Mouse (Mus musculus): ENCODE measurements around the gene Trio. TPM values are rescaled to one million over a fixed set of nuclear protein-coding genes. Genes with fewer than 3 reads are reported as not detected.

Trio gene
- 25.3 and 25.5 TPM in 2 replicates for polyA plus RNA-seq (2016; fragmentation: Nextera tagmentation; extraction: Ambion mirVana)

DNA sequence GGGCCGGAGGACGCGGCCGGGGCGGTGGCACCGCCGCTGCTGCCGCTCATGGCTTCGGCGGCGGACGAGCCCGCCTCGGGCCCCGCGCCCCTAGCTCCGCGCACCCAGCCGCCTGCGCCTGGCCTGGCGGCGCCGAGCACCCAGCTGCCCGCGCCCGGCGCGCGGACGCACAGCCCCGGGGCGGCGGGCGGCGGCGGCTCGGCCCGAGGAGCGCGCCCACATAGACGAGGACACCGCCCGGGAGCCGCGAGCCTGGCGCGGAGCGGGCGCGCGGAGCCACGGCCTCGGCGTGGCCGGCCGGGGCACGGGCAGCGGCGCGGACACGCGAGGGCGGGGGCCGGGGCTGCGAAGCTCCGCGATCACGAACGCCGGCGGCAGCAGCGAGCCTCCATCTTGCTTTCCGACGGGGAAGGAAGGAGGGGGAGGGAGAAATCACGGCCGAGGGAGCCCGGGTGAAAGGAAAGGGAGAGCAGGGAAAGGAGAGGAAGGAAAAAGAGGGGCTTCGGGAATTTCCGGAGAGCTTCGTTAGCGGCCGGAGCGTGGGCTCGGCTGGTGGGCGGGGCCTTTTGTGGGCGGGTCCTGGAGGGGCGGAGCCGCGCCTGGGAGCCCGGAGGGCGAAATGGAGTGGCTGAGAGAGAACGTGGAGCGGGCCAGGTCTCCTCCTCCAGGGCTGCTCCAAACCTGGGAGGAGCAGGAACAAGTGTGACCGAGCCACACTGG is at the start of gene Trio:
Gene Trio, minus strand, starts transcription at position 402 of the 720 bp plus-strand sequence.
- DNase-seq (ENCODE audit: low spot score), result peak; percentile 99
- peaks cover 13% of the 10 kb centered on the region for H3K27me3 ChIP-seq (ENCODE audit: insufficient read depth, poor library complexity, severe bottlenecking)
- no peaks in the 10 kb centered on the region for H3K36me3 ChIP-seq
- WGBS, result 3% methylated on average over 94 of the region's 94 CpGs
- H3K4me1 ChIP-seq (replicated peaks), result peaks cover 44% of the 10 kb centered on the region
- no peaks in the 10 kb centered on the region for H3K9me3 ChIP-seq
- H3K4me3 ChIP-seq, result peak within 1 kb of the TSS; percentile 98
- H3K27ac ChIP-seq, result peak within 1 kb of the TSS; percentile 95

- H3K4me1 ChIP-seq (replicated peaks), result peaks cover 11% of the 10 kb centered on the region
- 86% methylated on average over 4 of the region's 4 CpGs for WGBS
- no peaks in the 10 kb centered on the region for H3K9me3 ChIP-seq
- no peaks in the 10 kb centered on the region for H3K36me3 ChIP-seq
- no peak for DNase-seq (ENCODE audit: low spot score)
- no peak overlapping the region for H3K4me3 ChIP-seq
- H3K27ac ChIP-seq, result no peak overlapping the region
- peaks cover 8% of the 10 kb centered on the region for H3K27me3 ChIP-seq (ENCODE audit: insufficient read depth, poor library complexity, severe bottlenecking)
Measured at GRCm38 (mm10) chr15:28074416-28074970, 48.8 kb upstream of the Trio start.

- WGBS, result 33% methylated on average over 7 of the region's 7 CpGs
- no peak for DNase-seq (ENCODE audit: low spot score)
- no peak overlapping the region for H3K27ac ChIP-seq
- H3K27me3 ChIP-seq (ENCODE audit: insufficient read depth, poor library complexity, severe bottlenecking), result peaks cover 8% of the 10 kb centered on the region
- peaks cover 11% of the 10 kb centered on the region for H3K4me1 ChIP-seq (replicated peaks)
- no peak overlapping the region for H3K4me3 ChIP-seq
- H3K36me3 ChIP-seq, result no peaks in the 10 kb centered on the region
- no peaks in the 10 kb centered on the region for H3K9me3 ChIP-seq
Measured at GRCm38 (mm10) chr15:28071601-28072000, 46.0 kb upstream of the Trio start.

GRCm38 (mm10) chr15:28070771-28071419 is 45.2 kb upstream of the Trio start:
- no peak overlapping the region for H3K27ac ChIP-seq
- no peaks in the 10 kb centered on the region for H3K9me3 ChIP-seq
- H3K36me3 ChIP-seq, result no peaks in the 10 kb centered on the region
- H3K4me1 ChIP-seq (replicated peaks), result peaks cover 11% of the 10 kb centered on the region
- H3K4me3 ChIP-seq, result peak overlapping the region; percentile 34
- peak; percentile 16 for DNase-seq (ENCODE audit: low spot score)
- WGBS, result 2% methylated on average over 12 of the region's 12 CpGs
- peaks cover 8% of the 10 kb centered on the region for H3K27me3 ChIP-seq (ENCODE audit: insufficient read depth, poor library complexity, severe bottlenecking)

DNA sequence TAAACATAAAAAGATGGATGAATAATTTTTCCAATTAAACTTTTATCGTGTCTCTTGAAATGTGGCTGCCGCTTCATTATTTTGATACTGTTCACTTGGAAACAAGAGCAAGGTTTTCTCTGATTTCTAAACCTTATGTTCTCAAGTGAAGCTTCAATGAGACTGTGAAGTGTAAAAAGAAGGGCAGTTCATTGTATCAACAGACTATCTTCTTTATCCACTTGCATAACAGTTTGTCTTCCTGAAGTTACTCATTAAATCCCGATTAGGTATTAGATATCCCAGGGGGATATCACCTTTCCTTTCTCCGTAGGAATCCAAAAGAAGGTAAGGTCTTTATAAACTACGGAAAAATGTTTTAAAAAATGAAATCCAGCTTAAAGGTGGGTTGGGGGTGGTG is 44.6 kb upstream of the Trio start:
- H3K36me3 ChIP-seq, result no peaks in the 10 kb centered on the region

GRCm38 (mm10) chr15:28067373-28067772 is 41.7 kb upstream of the Trio start:
- H3K27me3 ChIP-seq (ENCODE audit: insufficient read depth, poor library complexity, severe bottlenecking), result peaks cover 8% of the 10 kb centered on the region
- no peak overlapping the region for H3K27ac ChIP-seq
- H3K9me3 ChIP-seq, result 0 out of 2 replicates have a peak, but pooled peaks cover 2% of the 10 kb centered on the region
- H3K4me1 ChIP-seq (replicated peaks), result peaks cover 22% of the 10 kb centered on the region
- DNase-seq (ENCODE audit: low spot score), result no peak
- H3K4me3 ChIP-seq, result no peak overlapping the region
- H3K36me3 ChIP-seq, result no peaks in the 10 kb centered on the region

More for the DNA sequence above, 44.6 kb upstream of the Trio start:
- H3K4me3 ChIP-seq, result no peak overlapping the region
- no peak overlapping the region for H3K27ac ChIP-seq
- 62% methylated on average over 5 of the region's 5 CpGs for WGBS
- H3K9me3 ChIP-seq, result no peaks in the 10 kb centered on the region
- DNase-seq (ENCODE audit: low spot score), result no peak
- H3K27me3 ChIP-seq (ENCODE audit: insufficient read depth, poor library complexity, severe bottlenecking), result peaks cover 8% of the 10 kb centered on the region
- peaks cover 11% of the 10 kb centered on the region for H3K4me1 ChIP-seq (replicated peaks)

GRCm38 (mm10) chr15:28066468-28066867 is 40.8 kb upstream of the Trio start:
- WGBS, result 86% methylated on average over 2 of the region's 2 CpGs
- H3K36me3 ChIP-seq, result no peaks in the 10 kb centered on the region
- no peak overlapping the region for H3K4me3 ChIP-seq
- no peak for DNase-seq (ENCODE audit: low spot score)
- no peak overlapping the region for H3K27ac ChIP-seq
- 0 out of 2 replicates have a peak, but pooled peaks cover 2% of the 10 kb centered on the region for H3K9me3 ChIP-seq
- H3K27me3 ChIP-seq (ENCODE audit: insufficient read depth, poor library complexity, severe bottlenecking), result peaks cover 4% of the 10 kb centered on the region
- peaks cover 21% of the 10 kb centered on the region for H3K4me1 ChIP-seq (replicated peaks)

DNA sequence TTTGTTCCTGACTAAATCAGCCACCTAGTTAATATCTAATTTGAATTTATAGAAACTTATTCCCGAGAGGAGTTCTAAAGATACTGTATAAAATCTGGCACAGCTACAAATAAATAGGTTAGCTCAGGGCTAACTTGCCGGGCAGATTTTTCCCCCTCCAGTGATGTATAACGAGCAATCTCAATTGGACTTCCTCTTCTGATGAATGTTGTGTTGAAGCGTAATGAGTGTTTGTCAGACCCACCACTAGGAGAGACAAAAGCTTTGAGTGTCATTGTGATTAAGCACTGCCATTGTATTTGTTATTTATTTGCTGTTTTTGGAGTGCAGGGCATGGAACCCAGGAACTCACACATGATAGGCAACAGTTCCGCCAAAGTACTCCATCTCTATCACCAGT is 39.9 kb upstream of the Trio start:
- no peak overlapping the region for H3K27ac ChIP-seq
- H3K4me3 ChIP-seq, result no peak overlapping the region
- H3K4me1 ChIP-seq (replicated peaks), result peaks cover 19% of the 10 kb centered on the region
- no peaks in the 10 kb centered on the region for H3K36me3 ChIP-seq
- whole genome bisulfite sequencing, result 72% methylated on average over 5 of the region's 5 CpGs
- no peaks in the 10 kb centered on the region for H3K27me3 ChIP-seq (ENCODE audit: insufficient read depth, poor library complexity, severe bottlenecking)
- 0 out of 2 replicates have a peak, but pooled peaks cover 2% of the 10 kb centered on the region for H3K9me3 ChIP-seq
- no peak for DNase-seq (ENCODE audit: low spot score)

DNA sequence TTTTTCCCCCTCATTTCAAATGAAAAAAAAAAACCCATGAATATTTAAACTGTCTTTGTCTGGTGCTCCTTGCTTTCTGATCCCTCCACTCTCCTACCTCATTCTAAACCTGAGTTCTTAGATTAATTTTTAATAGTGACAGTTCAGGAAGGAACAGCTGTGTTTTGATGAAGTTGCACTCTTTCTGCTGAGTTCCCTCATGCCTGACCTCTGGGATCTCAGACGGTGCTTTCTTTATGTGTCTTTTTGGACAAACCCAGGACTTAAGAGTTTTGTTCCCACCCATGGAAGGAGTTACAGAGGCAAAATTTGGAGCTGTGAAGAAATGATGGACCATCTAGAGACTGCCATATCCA is 39.1 kb upstream of the Trio start:
- Histone ChIP-seq H3K9me3 (0 out of 2 replicates have a peak, but pooled peaks cover 2% of the 10 kb centered on the region), H3K27me3 (ENCODE audit: insufficient read depth, poor library complexity, severe bottlenecking) (no peaks in the 10 kb centered on the region), H3K36me3 (no peaks in the 10 kb centered on the region), H3K27ac (no peak overlapping the region), H3K4me3 (no peak overlapping the region), H3K4me1 (replicated peaks) (peaks cover 27% of the 10 kb centered on the region)
- WGBS, result 33% methylated on average over 1 of the region's 1 CpGs
- DNase-seq (ENCODE audit: low spot score), result no peak

- H3K4me3 ChIP-seq, result no peak overlapping the region
- no peak for DNase-seq (ENCODE audit: low spot score)
- no peaks in the 10 kb centered on the region for H3K36me3 ChIP-seq
- 0 out of 2 replicates have a peak, but pooled peaks cover 2% of the 10 kb centered on the region for H3K9me3 ChIP-seq
- H3K27ac ChIP-seq, result no peak overlapping the region
- 50% methylated on average over 13 of the region's 13 CpGs for WGBS
- H3K4me1 ChIP-seq (replicated peaks), result peaks cover 28% of the 10 kb centered on the region
- no peaks in the 10 kb centered on the region for H3K27me3 ChIP-seq (ENCODE audit: insufficient read depth, poor library complexity, severe bottlenecking)
Measured at GRCm38 (mm10) chr15:28064081-28064732, 38.6 kb upstream of the Trio start.

GRCm38 (mm10) chr15:28063466-28063865 is 37.8 kb upstream of the Trio start:
- DNase-seq (ENCODE audit: low spot score), result no peak
- WGBS, result 95% methylated on average over 2 of the region's 2 CpGs
- no peaks in the 10 kb centered on the region for H3K27me3 ChIP-seq (ENCODE audit: insufficient read depth, poor library complexity, severe bottlenecking)
- H3K4me1 ChIP-seq (replicated peaks), result peaks cover 28% of the 10 kb centered on the region
- H3K9me3 ChIP-seq, result 0 out of 2 replicates have a peak, but pooled peaks cover 2% of the 10 kb centered on the region
- H3K36me3 ChIP-seq, result no peaks in the 10 kb centered on the region
- no peak overlapping the region for H3K4me3 ChIP-seq
- H3K27ac ChIP-seq, result no peak overlapping the region

GRCm38 (mm10) chr15:28062016-28062415 is 36.4 kb upstream of the Trio start:
- WGBS, result 93% methylated on average over 3 of the region's 3 CpGs

More at GRCm38 (mm10) chr15:28062016-28062415, 36.4 kb upstream of the Trio start:
- no peak overlapping the region for H3K27ac ChIP-seq
- 0 out of 2 replicates have a peak, but pooled peaks cover 2% of the 10 kb centered on the region for H3K9me3 ChIP-seq
- no peak overlapping the region for H3K4me3 ChIP-seq
- H3K4me1 ChIP-seq (replicated peaks), result peaks cover 35% of the 10 kb centered on the region
- H3K27me3 ChIP-seq (ENCODE audit: insufficient read depth, poor library complexity, severe bottlenecking), result no peaks in the 10 kb centered on the region
- H3K36me3 ChIP-seq, result no peaks in the 10 kb centered on the region
- no peak for DNase-seq (ENCODE audit: low spot score)

All from hindbrain, embryonic 10.5 days (tissue).